Mouse (Mus musculus): ENCODE data around the gene Npb. TPM values are rescaled to one million over a fixed set of nuclear protein-coding genes. Genes with fewer than 3 reads are reported as not detected.

Gene Npb
- total RNA-seq, 4 experiments from 2014 or later = 1.1 to 1.8 TPM; not detected in 2

Small RNA genes within 50 kb of the gene (microRNA-seq; reads per million reads assigned to microRNA genes)
- 0.63 to 2.4 reads per million in 2 experiments for gene Mir6936

Other genes with a start within 250 kb of the Npb start
- 1 to 10 TPM in 1 of 4 experiments, under 1 TPM in 1, not detected in 2; 0.37 to 1.2 TPM for gene Fscn2, start 246.9 kb upstream of the Npb start, total RNA-seq (2022)
- 10 to 100 TPM; 14.0 to 17.2 (median 14.9) TPM for gene Faap100, start 229.7 kb upstream of the Npb start, total RNA-seq (2022)
- 10 to 100 TPM; 64.8 to 69.9 (median 68.4) TPM for gene Nploc4, start 170.8 kb upstream of the Npb start, total RNA-seq (2022)
- gene Tspan10, start 165.8 kb upstream of the Npb start, total RNA-seq (2022) = 1 to 10 TPM in 2 of 4 experiments, not detected in 2; 2.0 to 2.4 TPM
- under 1 TPM; 0.30 to 0.96 (median 0.41) TPM for gene Pde6g, start 155.0 kb upstream of the Npb start, total RNA-seq (2022)
- 10 to 100 TPM; 13.6 to 20.6 (median 17.4) TPM for gene Oxld1, start 150.4 kb upstream of the Npb start, total RNA-seq (2022)
- 10 to 100 TPM; 16.8 to 25.8 (median 22.1) TPM for gene Ccdc137, start 150.4 kb upstream of the Npb start, total RNA-seq (2022)
- gene Arl16, start 140.9 kb upstream of the Npb start, total RNA-seq (2022) = 10 to 100 TPM; 52.6 to 63.3 (median 56.8) TPM
- gene Mrpl12, start 123.9 kb upstream of the Npb start, total RNA-seq (2022) = 10 to 100 TPM; 63.2 to 67.7 (median 64.4) TPM
- 10 to 100 TPM; 21.2 to 25.8 (median 24.0) TPM for gene Slc25a10, start 116.6 kb upstream of the Npb start, total RNA-seq (2022)
- gene Gcgr, start 77.8 kb upstream of the Npb start, total RNA-seq (2022) = under 1 TPM in 1 of 4 experiments, not detected in 3; 0.17 TPM
- 10 to 100 TPM; 71.6 to 75.9 (median 74.1) TPM for gene Mcrip1, start 58.8 kb upstream of the Npb start, total RNA-seq (2022)
- gene Ppp1r27, start 57.3 kb upstream of the Npb start, total RNA-seq (2022) = not detected
- 100 to 1,000 TPM; 110 to 142 (median 130) TPM for gene P4hb, start 35.2 kb upstream of the Npb start, total RNA-seq (2022)
- gene Arhgdia, start 26.9 kb upstream of the Npb start, total RNA-seq (2022) = 100 to 1,000 TPM; 307 to 323 (median 320) TPM
- 10 to 100 TPM; 47.7 to 64.6 (median 51.9) TPM for gene Alyref, start 10.1 kb upstream of the Npb start, total RNA-seq (2022)
- 100 to 1,000 TPM in 2 of 4 experiments, 10 to 100 TPM in 2; 98.1 to 101 (median 99.4) TPM for gene Anapc11, start 10.1 kb upstream of the Npb start, total RNA-seq (2022)
- gene Pcyt2, start 9.5 kb downstream of the Npb start, total RNA-seq (2022) = 100 to 1,000 TPM; 109 to 140 (median 124) TPM
- gene Sirt7, start 16.8 kb downstream of the Npb start, total RNA-seq (2022) = 10 to 100 TPM; 30.5 to 45.3 (median 34.7) TPM
- 10 to 100 TPM; 66.8 to 77.2 (median 73.1) TPM for gene Mafg, start 25.1 kb downstream of the Npb start, total RNA-seq (2022)
- 1 to 10 TPM; 1.5 to 2.3 (median 1.8) TPM for gene Pycr1, start 35.3 kb downstream of the Npb start, total RNA-seq (2022)
- gene Myadml2, start 39.7 kb downstream of the Npb start, total RNA-seq (2022) = 10 to 100 TPM in 3 of 4 experiments, 1 to 10 TPM in 1; 9.3 to 12.0 (median 10.7) TPM
- gene Notum, start 52.7 kb downstream of the Npb start, total RNA-seq (2022) = 1 to 10 TPM; 2.1 to 7.1 (median 4.0) TPM
- gene Aspscr1, start 64.5 kb downstream of the Npb start, total RNA-seq (2022) = 10 to 100 TPM; 57.0 to 64.7 (median 61.2) TPM
- gene Cenpx, start 105.3 kb downstream of the Npb start, total RNA-seq (2022) = 10 to 100 TPM; 19.2 to 23.3 (median 22.2) TPM
- 10 to 100 TPM; 39.8 to 56.7 (median 51.2) TPM for gene Lrrc45, start 105.4 kb downstream of the Npb start, total RNA-seq (2022)
- 10 to 100 TPM; 39.2 to 40.0 (median 39.6) TPM for gene Rac3, start 113.0 kb downstream of the Npb start, total RNA-seq (2022)
- 10 to 100 TPM in 2 of 4 experiments, 1 to 10 TPM in 2; 7.9 to 12.9 (median 9.4) TPM for gene Dcxr, start 118.8 kb downstream of the Npb start, total RNA-seq (2022)
- gene Cbr2, start 123.6 kb downstream of the Npb start, total RNA-seq (2022) = 1 to 10 TPM in 3 of 4 experiments, under 1 TPM in 1; 0.99 to 2.7 (median 1.9) TPM
- gene Hmga1b, start 154.3 kb downstream of the Npb start, total RNA-seq (2022) = 10 to 100 TPM; 23.0 to 43.0 (median 30.6) TPM
- gene Rfng, start 175.7 kb downstream of the Npb start, total RNA-seq (2022) = 10 to 100 TPM; 49.0 to 56.6 (median 52.3) TPM
- gene Gps1, start 175.8 kb downstream of the Npb start, total RNA-seq (2022) = 100 to 1,000 TPM; 142 to 151 (median 146) TPM
- gene Dus1l, start 187.9 kb downstream of the Npb start, total RNA-seq (2022) = 10 to 100 TPM; 41.4 to 47.9 (median 46.1) TPM
- 100 to 1,000 TPM; 176 to 199 (median 193) TPM for gene Fasn, start 216.1 kb downstream of the Npb start, total RNA-seq (2022)

All from left cerebral cortex, adult 8-10 months (tissue).